Comparison of ENCODE assay signal across 15 mouse cellular contexts in genomic region chr14:86867143-86867542, GRCm38 (mm10).
DNase-seq lines count a peak whose midpoint lies in the region; ATAC-seq lines count a peak whose summit lies in the region.
"Had no signal": no experiment of that assay in that cellular context is flagged by ENCODE, and none has a peak within 500 bp of the region (broad histone marks: within the 10 kb centered on the region; RNA-seq: fewer than 3 reads in every experiment).

No protein-coding gene starts in this region.

- H3K9ac ChIP-seq in neural tube, embryonic 13.5 days: no peak overlapping the region
- H3K9ac ChIP-seq in hindbrain, embryonic 13.5 days: no peak overlapping the region
- H3K9ac ChIP-seq in heart, embryonic 11.5 days (ENCODE audit: low read depth, low read length): no peak overlapping the region
- H3K9ac ChIP-seq: embryonic facial prominence, embryonic 13.5 days; liver, embryonic 13.5 days; midbrain, embryonic 12.5 days had no signal

- no peaks in the 10 kb centered on the region for H3K27me3 ChIP-seq in neural tube, embryonic 13.5 days
- H3K27me3 ChIP-seq in hindbrain, embryonic 13.5 days: no peaks in the 10 kb centered on the region
- no peaks in the 10 kb centered on the region for H3K27me3 ChIP-seq in heart, embryonic 11.5 days (ENCODE audit: control insufficient read depth, insufficient read depth, low read length)
- no peaks in the 10 kb centered on the region for H3K27me3 ChIP-seq in heart, embryonic 10.5 days (ENCODE audit: insufficient read depth, poor library complexity, severe bottlenecking)
- H3K27me3 ChIP-seq: embryonic facial prominence, embryonic 13.5 days; liver, embryonic 13.5 days; midbrain, embryonic 12.5 days had no signal

- peak; percentile 9 for DNase-seq in embryo, embryonic 10 days (ENCODE audit: low spot score)
- no peak for DNase-seq in embryo, embryonic 11 days
- no peak for DNase-seq in neural tube, embryonic 10.5 days (ENCODE audit: extremely low spot score, low spot score)
- no peak for DNase-seq in heart, embryonic 10.5 days (ENCODE audit: low spot score)
- DNase-seq: cerebellum, adult 9-11 months; gastrocnemius, postnatal 36 days; liver, embryonic 13.5 days; lung, postnatal 10 days; right cerebral cortex, postnatal 4 days had no signal

- H3K4me1 ChIP-seq in neural tube, embryonic 13.5 days (replicated peaks): 0 out of 2 replicates have a peak, but pooled peaks cover 4% of the 10 kb centered on the region
- H3K4me1 ChIP-seq in hindbrain, embryonic 13.5 days (replicated peaks): peaks cover 4% of the 10 kb centered on the region
- no peaks in the 10 kb centered on the region for H3K4me1 ChIP-seq in heart, embryonic 11.5 days (ENCODE audit: control insufficient read depth, insufficient read depth, low read length)
- no peaks in the 10 kb centered on the region for H3K4me1 ChIP-seq in heart, embryonic 10.5 days
- H3K4me1 ChIP-seq: embryonic facial prominence, embryonic 13.5 days; liver, embryonic 13.5 days had no signal

- no peak overlapping the region for H3K27ac ChIP-seq in neural tube, embryonic 13.5 days (replicated peaks)
- H3K27ac ChIP-seq in hindbrain, embryonic 13.5 days: no peak overlapping the region
- no peak overlapping the region for H3K27ac ChIP-seq in heart, embryonic 11.5 days (ENCODE audit: low read depth, low read length)
- H3K27ac ChIP-seq in heart, embryonic 10.5 days: no peak overlapping the region
- H3K27ac ChIP-seq: embryonic facial prominence, embryonic 13.5 days; liver, embryonic 13.5 days; midbrain, embryonic 12.5 days had no signal

- H3K9me3 ChIP-seq in neural tube, embryonic 13.5 days: no peaks in the 10 kb centered on the region
- no peaks in the 10 kb centered on the region for H3K9me3 ChIP-seq in hindbrain, embryonic 13.5 days
- H3K9me3 ChIP-seq in heart, embryonic 11.5 days (replicated peaks; ENCODE audit: control insufficient read depth, low read length): no peaks in the 10 kb centered on the region
- no peaks in the 10 kb centered on the region for H3K9me3 ChIP-seq in heart, embryonic 10.5 days
- H3K9me3 ChIP-seq: embryonic facial prominence, embryonic 13.5 days; liver, embryonic 13.5 days; midbrain, embryonic 12.5 days had no signal

- peak; percentile 40; the same call in 1 of the 2 replicates for ATAC-seq in neural tube, embryonic 13.5 days (ENCODE audit: low read depth)
- peak; percentile 82 for ATAC-seq in hindbrain, embryonic 13.5 days (ENCODE audit: low FRiP score)
- ATAC-seq in heart, embryonic 11.5 days (replicated peaks; ENCODE audit: insufficient number of reproducible peaks, low FRiP score, low TSS enrichment): no peak
- no peak for ATAC-seq in megakaryocyte, adult 5-6 weeks (ENCODE audit: poor library complexity, severe bottlenecking)

- 52% methylated on average over 3 of the region's 3 CpGs for WGBS in neural tube, embryonic 13.5 days
- WGBS in hindbrain, embryonic 13.5 days: 41% methylated on average over 3 of the region's 3 CpGs
- 90% methylated on average over 3 of the region's 3 CpGs for WGBS in heart, embryonic 11.5 days (ENCODE audit: insufficient replicate concordance)
- 85% methylated on average over 3 of the region's 3 CpGs for WGBS in heart, embryonic 10.5 days

- no peak overlapping the region for H3K4me3 ChIP-seq in neural tube, embryonic 13.5 days
- no peak overlapping the region for H3K4me3 ChIP-seq in hindbrain, embryonic 13.5 days
- H3K4me3 ChIP-seq in heart, embryonic 11.5 days (ENCODE audit: low read depth, low read length): no peak overlapping the region
- no peak overlapping the region for H3K4me3 ChIP-seq in heart, embryonic 10.5 days
- H3K4me3 ChIP-seq: embryonic facial prominence, embryonic 13.5 days; liver, embryonic 13.5 days; midbrain, embryonic 12.5 days had no signal

- H3K36me3 ChIP-seq in neural tube, embryonic 13.5 days: no peaks in the 10 kb centered on the region
- H3K36me3 ChIP-seq in hindbrain, embryonic 13.5 days: no peaks in the 10 kb centered on the region
- no peaks in the 10 kb centered on the region for H3K36me3 ChIP-seq in heart, embryonic 11.5 days (ENCODE audit: control insufficient read depth, insufficient read depth, low read length)
- H3K36me3 ChIP-seq in heart, embryonic 10.5 days: no peaks in the 10 kb centered on the region
- H3K36me3 ChIP-seq: embryonic facial prominence, embryonic 13.5 days; midbrain, embryonic 12.5 days had no signal

- no peak overlapping the region for H3K4me2 ChIP-seq in neural tube, embryonic 13.5 days
- no peak overlapping the region for H3K4me2 ChIP-seq in hindbrain, embryonic 13.5 days
- no peak overlapping the region for H3K4me2 ChIP-seq in heart, embryonic 11.5 days
- H3K4me2 ChIP-seq: embryonic facial prominence, embryonic 13.5 days; liver, embryonic 13.5 days; midbrain, embryonic 12.5 days had no signal

Comparison
In these comparisons a context has a peak if more than half of its experiments do, and no peak if none do; other contexts are left out.
1. ATAC-seq: peak in neural tube, embryonic 13.5 days (single experiment) and hindbrain, embryonic 13.5 days (single experiment); none in heart, embryonic 11.5 days (single experiment) and megakaryocyte, adult 5-6 weeks (single experiment).